Mouse (Mus musculus) megakaryocyte-erythroid progenitor cell, adult 5-6 weeks (primary cell): Measurements from ENCODE around the gene St7. TPM values are rescaled to one million over a fixed set of nuclear protein-coding genes. Genes with fewer than 3 reads are reported as not detected.

Source experiments
- ATAC-seq: replicated peaks from 2 replicates; pipeline ENCODE4 v1.8.0; 2016; ENCODE audit warnings: mild to moderate bottlenecking, inconsistent platforms; ENCODE audit not compliant: severe bottlenecking, poor library complexity, low FRiP score, low TSS enrichment
- total RNA-seq, 2 experiments: library from RNA; stranded (forward) in 1 of 2; stranded (reverse) in 1 of 2; fragments of 200-1000, 215-1000 nt in 1 of 2; fragments of >200 nt in 1 of 2; fragmentation: Nextera tagmentation in 1 of 2; gene quantifications; 2 replicates each; pipeline ENCODE4 v1.2.3; 2014 to 2017

St7 gene
- total RNA-seq, 2 experiments from 2014 or later: 38.6 to 43.4 TPM

DNA sequence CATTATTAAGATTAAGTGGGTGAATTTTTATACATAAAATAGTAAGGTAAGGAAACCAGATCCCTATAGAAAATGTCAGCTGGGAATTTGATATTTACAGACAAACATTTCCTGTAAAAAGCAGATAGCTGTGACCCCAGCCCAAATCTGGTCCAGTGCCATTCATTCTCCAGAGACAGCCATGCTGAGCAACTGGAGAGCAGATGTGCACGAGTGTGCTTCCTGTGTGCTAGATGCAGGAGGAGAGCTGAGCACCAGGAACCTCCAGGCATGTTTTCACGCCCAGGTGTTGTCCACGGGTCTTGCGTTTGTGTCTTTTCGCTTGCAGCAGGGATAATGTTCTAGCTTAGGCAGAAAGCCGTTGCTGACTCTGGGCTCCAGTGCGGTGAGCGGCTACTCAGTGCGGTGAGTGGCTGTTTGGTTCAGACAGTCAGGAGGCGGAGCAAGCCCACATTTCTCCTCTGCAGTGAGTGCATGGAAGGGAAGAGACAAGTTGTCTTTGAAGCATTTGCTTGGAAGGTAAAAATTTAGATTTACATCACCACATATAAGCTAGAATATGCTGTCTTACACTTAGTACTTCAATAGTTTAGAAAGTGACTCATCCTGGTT, 231.3 kb downstream of the St7 start:
- no peak for ATAC-seq

DNA sequence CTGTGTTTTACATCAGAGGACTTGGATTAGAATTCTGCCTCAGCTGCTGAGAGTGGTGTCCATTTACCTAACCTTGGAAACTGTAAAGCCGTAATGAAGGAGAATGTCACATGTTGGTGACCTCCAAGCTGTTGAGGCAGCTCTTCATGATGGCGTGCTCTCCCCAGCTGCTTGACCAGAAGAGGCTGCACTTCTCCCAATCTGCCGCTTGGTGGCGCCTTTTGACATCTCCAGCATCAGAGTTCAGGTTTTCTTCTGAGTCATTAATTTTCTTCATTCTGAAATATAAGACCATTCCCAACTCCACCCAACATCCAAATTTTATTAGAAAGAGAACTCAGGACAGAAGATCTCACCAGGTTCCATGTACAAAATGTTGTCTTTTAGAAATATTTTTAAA, 232.5 kb downstream of the St7 start:
- peak; percentile 82 for ATAC-seq

GRCm38 (mm10) chr6:17927746-17928145, 235.0 kb downstream of the St7 start:
- no peak for ATAC-seq

GRCm38 (mm10) chr6:17931187-17931586, 238.5 kb downstream of the St7 start:
- ATAC-seq: no peak

DNA sequence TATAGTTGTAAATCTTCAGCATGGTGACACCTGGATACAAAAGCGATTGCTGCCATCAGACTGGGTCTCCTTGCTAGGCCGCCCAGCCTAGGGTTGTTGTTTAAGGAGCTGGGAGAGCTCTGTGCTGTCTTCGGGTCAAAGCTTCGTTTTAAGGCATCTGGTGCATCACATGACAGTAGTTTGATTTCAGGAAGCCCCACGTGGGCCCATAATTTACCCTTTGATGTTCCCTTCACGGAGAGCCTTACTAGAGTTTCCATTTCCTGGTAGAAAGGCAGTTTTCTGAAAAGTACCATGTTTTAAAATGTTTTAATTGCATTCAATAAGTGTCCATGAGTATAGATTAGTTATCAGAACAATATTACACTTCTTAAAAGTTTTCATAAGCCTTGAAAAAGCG, 239.1 kb downstream of the St7 start:
- ATAC-seq: no peak

DNA sequence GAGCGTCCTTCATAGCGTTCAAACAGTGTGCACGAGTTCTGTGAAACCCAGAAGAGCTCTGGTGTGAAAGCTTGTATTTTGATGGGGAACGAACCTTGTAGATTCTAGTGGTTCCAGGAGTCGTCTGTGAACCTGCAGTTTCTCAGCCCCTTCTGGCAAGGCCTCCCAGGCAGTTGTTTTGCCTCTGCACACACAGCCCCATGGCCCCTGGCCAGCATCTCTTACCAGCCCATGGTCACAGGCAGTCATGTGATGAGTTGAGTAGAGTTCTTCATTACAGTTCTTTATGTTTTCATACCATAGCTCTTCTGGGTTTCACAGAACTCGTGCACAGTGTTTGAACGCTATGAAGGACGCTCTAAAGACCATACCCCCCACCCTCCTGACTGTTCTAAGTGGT, 240.1 kb downstream of the St7 start:
- no peak for ATAC-seq

DNA sequence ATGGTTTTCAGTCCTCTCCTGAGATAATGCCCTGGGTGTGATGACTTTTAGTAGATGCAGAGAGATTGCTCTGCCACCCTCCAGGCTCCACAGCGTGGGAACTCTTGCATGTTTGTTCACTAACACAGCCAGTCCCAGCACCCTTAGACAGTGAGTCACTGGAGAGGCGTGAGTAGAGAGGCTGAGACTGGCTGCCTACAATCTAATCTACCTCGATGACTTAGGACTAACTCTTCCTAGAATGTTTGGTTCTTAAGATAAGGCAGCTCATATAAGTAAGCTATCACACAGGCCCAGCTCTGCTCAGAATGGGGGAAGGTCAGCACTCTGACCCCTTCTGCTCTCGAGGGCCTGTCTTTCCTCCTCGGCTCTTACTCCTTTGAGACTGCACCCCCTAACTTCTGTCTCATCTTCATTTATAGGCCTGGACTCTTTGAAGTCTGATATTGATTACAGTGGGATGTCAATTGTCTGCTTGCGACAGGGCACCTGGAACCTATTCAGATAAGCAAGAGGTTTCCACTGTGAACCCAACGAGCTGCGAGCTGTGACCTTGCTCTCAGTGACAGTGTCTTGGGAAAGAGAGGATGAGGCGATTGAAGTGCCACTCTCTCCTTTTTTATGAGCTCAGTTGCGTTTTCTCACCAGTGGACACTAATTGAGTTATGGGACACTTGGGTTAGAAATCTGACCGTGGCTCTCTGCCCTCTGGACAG, 246.1 kb downstream of the St7 start:
- peak; percentile 51 for ATAC-seq

DNA sequence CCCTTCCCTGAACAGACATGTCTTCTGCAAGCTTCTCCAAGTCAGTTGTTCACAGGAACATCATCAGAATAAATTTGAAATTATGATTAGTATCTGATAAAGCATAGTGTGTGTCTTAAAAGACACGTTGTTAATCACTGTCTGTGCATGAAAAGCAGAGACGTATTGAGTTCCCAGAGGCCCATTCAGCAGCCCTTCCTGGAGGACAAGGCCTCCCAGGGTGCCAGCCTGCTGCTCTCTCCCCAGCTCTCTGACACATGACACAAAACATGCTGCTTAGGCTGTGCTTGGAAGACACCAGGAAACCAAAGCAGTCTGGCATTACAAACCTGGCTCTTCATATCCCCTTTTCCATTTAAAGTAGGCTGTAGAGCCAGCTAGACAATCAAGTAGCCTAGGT, 249.2 kb downstream of the St7 start:
- ATAC-seq: no peak

- no peak for ATAC-seq
Observed at GRCm38 (mm10) chr6:17942344-17942743, 249.6 kb downstream of the St7 start.

DNA sequence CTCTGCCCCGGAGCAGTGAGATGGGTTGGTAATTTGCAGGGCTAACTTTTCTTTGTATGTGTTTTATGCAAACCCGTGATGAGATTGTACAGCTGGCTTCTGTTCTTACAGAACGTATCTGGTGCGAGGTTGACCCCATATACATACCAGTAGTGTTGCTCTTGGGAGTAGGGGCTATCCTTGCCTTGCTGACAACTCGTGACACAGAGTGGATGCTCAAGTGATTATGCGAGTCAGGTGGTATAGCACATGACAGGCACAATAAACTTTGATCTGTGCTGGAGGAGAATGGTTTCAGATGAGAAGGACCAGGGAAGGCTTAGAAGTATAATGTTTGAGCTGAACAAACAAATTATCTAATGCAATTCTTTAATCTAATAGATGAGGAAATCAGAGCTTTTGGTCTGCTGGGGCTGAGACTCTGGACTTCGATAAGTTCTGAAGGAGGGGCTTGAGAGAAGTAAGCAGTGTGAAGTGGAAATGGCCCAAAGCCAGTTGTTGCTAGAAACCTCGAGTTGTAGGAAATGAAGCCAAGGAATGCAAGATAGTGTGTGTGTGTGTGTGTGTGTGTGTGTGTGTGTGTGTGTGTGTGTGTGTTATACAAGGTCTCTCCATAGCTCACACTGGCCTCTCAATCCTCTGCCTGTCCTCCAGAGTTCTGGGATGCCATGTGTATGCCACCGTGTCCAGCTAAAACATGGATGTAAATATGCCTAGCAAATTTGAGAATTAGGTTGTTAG, 251.3 kb downstream of the St7 start:
- no peak for ATAC-seq

DNA sequence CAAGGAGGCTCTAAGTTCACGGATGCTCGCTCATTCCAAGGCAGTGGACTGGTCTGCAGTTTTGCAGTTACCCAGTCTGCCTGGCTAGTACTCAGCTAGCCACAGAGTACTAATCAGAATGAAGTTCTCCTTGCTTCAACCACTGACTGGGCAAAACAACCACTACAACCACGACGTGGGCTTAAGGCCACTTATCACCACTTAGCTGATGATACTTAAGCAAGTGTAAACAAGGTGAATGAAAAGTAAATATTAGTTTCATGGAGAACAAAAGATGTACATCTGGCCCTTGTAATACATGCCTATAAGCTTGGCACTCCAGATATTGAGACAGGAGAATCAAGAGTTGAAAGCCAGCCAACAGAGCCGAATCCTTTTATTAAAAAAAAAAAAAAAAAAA, 253.7 kb downstream of the St7 start:
- no peak for ATAC-seq

DNA sequence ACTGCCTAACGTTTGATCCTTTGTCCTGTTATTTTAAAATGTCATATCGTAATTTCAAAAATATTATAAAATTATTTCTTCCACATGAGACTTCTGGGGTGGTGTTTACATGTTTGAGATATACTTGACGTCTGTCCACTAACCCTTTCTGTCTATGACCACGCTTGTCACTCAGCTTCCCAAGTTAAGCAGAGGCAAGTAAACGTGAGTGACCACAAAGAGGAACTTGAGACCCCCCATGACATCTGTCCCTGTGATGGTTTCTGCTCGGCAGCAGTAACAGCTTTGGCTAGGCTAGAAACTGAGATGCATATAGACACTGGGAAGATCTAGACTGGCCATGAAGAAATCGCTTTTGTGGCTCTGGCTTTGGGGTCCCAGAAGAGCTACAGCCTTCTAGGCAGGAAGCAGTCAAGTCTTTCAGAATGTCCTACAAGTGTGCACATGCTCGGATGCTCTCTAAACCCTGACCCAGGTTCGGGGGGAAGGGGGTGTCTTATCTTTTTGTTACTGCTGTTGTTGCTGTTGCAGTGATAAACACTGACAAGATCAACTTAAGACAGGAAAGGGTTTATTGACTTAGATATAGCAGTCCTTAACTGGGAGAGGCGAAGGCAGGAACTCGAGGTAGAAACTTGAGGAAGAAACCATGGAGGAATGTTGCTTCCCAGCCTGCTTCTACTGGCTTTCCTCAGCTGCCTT, 254.5 kb downstream of the St7 start:
- ATAC-seq: peak; percentile 25

- no peak for ATAC-seq
Observed at GRCm38 (mm10) chr6:17949103-17949502, 256.4 kb downstream of the St7 start.

GRCm38 (mm10) chr6:17951779-17952178, 259.0 kb downstream of the St7 start:
- ATAC-seq: no peak

GRCm38 (mm10) chr6:17963455-17963854, 270.7 kb downstream of the St7 start:
- no peak for ATAC-seq

DNA sequence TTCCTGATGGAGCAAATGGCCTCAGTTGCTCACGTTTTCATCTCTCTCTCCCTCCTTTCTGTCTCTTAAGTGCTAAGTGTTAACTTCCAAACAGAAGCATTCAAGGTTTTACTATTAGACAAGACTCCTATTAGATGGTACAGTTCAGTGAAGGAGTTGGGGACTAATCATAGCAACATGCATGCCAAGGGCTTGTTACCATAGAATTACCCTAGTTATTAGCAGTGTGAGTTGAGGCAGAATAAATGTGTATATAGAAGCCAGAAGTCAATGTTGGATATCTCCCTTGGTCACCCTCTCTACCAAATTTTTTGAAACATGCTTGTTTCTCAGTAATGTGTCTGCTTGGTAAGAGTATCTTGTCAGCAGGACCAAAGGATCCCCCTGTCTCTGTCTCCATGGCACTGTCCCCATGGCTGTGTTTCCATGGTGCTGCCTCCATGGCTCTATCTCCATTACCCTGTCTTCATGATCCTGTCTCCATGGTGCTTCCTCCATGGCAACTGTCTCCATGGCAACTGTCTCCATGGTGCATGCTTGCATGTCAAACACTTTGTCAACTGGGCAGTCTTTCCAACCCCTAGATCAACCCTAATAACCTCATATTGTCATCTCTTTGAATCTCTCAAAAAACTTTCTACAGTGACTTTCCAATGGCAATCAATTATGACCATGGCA, 275.9 kb downstream of the St7 start:
- ATAC-seq: no peak

- ATAC-seq: no peak
Observed at GRCm38 (mm10) chr6:17969815-17970214, 277.1 kb downstream of the St7 start.

DNA sequence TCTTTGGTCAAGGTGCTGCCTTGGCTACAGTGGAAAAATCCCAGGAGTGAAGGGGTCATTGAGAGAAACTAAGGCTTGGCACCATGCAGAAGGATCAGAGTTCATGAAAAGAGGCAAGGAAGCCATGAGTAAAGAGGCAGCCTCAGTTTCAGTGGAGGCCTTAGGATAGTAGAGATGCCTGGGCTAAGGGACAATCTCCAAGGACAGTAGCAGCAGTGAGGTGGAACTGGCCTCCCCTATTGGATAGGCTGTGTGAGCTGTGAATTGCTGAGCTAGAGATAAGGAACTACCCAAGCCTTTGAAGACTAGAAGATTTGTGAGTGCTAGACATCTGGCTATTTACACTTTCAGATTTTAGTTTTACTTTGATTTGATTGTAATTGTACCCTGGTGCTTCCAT, 278.7 kb downstream of the St7 start:
- ATAC-seq: no peak

GRCm38 (mm10) chr6:17974416-17974815, 281.7 kb downstream of the St7 start:
- ATAC-seq: no peak

DNA sequence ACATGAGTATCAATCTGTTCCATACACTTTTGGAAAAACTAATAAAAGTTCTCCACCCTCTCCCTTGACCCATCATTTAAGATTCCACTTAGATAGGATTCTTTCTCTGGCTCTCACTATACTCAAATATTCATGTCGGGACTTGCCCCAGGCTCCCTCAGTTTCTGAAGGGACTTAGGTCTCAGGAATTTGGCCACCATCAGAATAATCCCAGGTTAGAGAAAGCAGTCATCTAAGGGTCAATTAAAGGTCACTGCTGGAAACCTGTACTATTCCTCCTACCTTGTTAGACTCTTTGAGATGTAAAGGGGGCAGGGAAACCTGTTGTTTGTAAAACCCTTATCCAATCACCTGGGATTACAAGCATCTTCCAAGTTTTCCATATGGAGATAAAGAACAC, 284.4 kb downstream of the St7 start:
- no peak for ATAC-seq
